Mouse (Mus musculus) hindbrain, embryonic 12.5 days (tissue): Measurements from ENCODE around the gene Gm21680. TPM values are rescaled to one million over a fixed set of nuclear protein-coding genes. Genes with fewer than 3 reads are reported as not detected.

Experiments used
- polyA plus RNA-seq: library from polyadenylated mRNA; unstranded; fragments of >200 nt; fragmentation: Nextera tagmentation; extraction: Ambion mirVana; gene quantifications from 2 replicates; pipeline ENCODE4 v1.2.1, GENCODE M21; 2016

The Gm21680 gene
- polyA plus RNA-seq, 1 experiment from 2014 or later = 0.08 TPM

Other genes with a start within 250 kb of the Gm21680 start
- gene Actr3b, start 212.7 kb downstream of the Gm21680 start, polyA plus RNA-seq = 9.4 and 10.0 TPM in 2 replicates
- gene Gm21663, start 30.3 kb downstream of the Gm21680 start, polyA plus RNA-seq = not detected in 2 replicates
- gene Gm21671, start 18.2 kb downstream of the Gm21680 start, polyA plus RNA-seq = not detected in 2 replicates
- 0.20 TPM in 1 of 2 replicates, not detected in the other for gene Gm21698, start 16.0 kb upstream of the Gm21680 start, polyA plus RNA-seq
- not detected in 2 replicates for gene Gm1979, start 32.1 kb upstream of the Gm21680 start, polyA plus RNA-seq
- not detected in 2 replicates for gene Gm5862, start 50.3 kb upstream of the Gm21680 start, polyA plus RNA-seq
- not detected in 2 replicates for gene Speer4a, start 66.9 kb upstream of the Gm21680 start, polyA plus RNA-seq
- not detected in 2 replicates for gene Gm7347, start 85.9 kb upstream of the Gm21680 start, polyA plus RNA-seq
- gene Gm10471, start 116.6 kb upstream of the Gm21680 start, polyA plus RNA-seq = not detected in 2 replicates
- gene 5031410I06Rik, start 132.7 kb upstream of the Gm21680 start, polyA plus RNA-seq = not detected in 2 replicates
- not detected in 2 replicates for gene Gm10220, start 148.8 kb upstream of the Gm21680 start, polyA plus RNA-seq